Mouse (Mus musculus) testis, adult 2 months (tissue): ENCODE measurements around the gene Fa2h.
"Not testable (repeated sequence)": the region's sequence is repeated elsewhere in the genome, so short reads cannot be mapped to it uniquely, and the experiment has no call there.

Experiments used
- CTCF ChIP-seq: fragments of 200-500 bp; IDR thresholded peaks from 2 replicates; pipeline ENCODE4 v1.5.1; 2012; ENCODE audit warnings: low read depth, mild to moderate bottlenecking, inconsistent platforms, low read length, moderate library complexity; ENCODE audit not compliant: control insufficient read depth, insufficient read depth, insufficient replicate concordance
- POLR2A ChIP-seq: fragments of 200-500 bp; IDR thresholded peaks from 2 replicates; pipeline ENCODE4 v1.6.1; 2012; ENCODE audit warnings: low read depth, mild to moderate bottlenecking, inconsistent platforms, low read length, moderate library complexity; ENCODE audit not compliant: control insufficient read depth

GRCm38 (mm10) chr8:111310006-111310405, 83.6 kb downstream of the Fa2h start:
- not testable (repeated sequence) for TF ChIP-seq POLR2A, CTCF
